Mouse (Mus musculus): ENCODE results near the gene Supt20.

- no peak for TF ChIP-seq CTCF (IDR thresholded peaks at IDR 0.05; ENCODE audit: low read depth)
- TF ChIP-seq EP300 (IDR thresholded peaks at IDR 0.05; ENCODE audit: low read depth): no peak
Observed at GRCm38 (mm10) chr3:54715461-54715860, 22.9 kb downstream of the Supt20 start.

Measured in liver, postnatal 0 days (tissue).